Mouse (Mus musculus) embryonic fibroblast, embryonic 13.5 days (primary cell): ENCODE measurements around the gene Rnaseh2c. TPM values are rescaled to one million over a fixed set of nuclear protein-coding genes. Genes with fewer than 3 reads are reported as not detected.

Experiments
- H3K27ac ChIP-seq: 2 replicates; pipeline ENCODE4 v1.5.1; 2012; ENCODE audit warnings: low read length, control low read depth, inconsistent platforms; ENCODE audit not compliant: insufficient read depth
- H3K4me1 ChIP-seq: 2 replicates; pipeline ENCODE4 v1.6.1; 2011; ENCODE audit warnings: low read length; ENCODE audit not compliant: control insufficient read depth, insufficient read depth
- H3K4me3 ChIP-seq: 2 replicates; pipeline ENCODE4 v1.5.1; 2011; ENCODE audit warnings: mild to moderate bottlenecking, control low read depth, low read length; ENCODE audit not compliant: insufficient read depth
- CTCF ChIP-seq: IDR thresholded peaks from 2 replicates; pipeline ENCODE4 v1.5.1; 2011; ENCODE audit warnings: mild to moderate bottlenecking, control low read depth, low read length, moderate library complexity, borderline replicate concordance; ENCODE audit not compliant: insufficient read depth
- POLR2A ChIP-seq: IDR thresholded peaks from 2 replicates; pipeline ENCODE4 v1.6.1; 2011; ENCODE audit warnings: low read depth, mild to moderate bottlenecking, control low read depth, low read length, moderate library complexity
- polyA plus RNA-seq: library from polyadenylated mRNA; stranded (reverse); fragments of >200 nt; gene quantifications from 2 replicates; pipeline ENCODE4 v1.2.4, GENCODE M21; 2011; ENCODE audit warnings: low read depth; ENCODE audit not compliant: missing spikeins, insufficient read length

Gene Rnaseh2c
- polyA plus RNA-seq, 1 experiment = 38.5 TPM

DNA sequence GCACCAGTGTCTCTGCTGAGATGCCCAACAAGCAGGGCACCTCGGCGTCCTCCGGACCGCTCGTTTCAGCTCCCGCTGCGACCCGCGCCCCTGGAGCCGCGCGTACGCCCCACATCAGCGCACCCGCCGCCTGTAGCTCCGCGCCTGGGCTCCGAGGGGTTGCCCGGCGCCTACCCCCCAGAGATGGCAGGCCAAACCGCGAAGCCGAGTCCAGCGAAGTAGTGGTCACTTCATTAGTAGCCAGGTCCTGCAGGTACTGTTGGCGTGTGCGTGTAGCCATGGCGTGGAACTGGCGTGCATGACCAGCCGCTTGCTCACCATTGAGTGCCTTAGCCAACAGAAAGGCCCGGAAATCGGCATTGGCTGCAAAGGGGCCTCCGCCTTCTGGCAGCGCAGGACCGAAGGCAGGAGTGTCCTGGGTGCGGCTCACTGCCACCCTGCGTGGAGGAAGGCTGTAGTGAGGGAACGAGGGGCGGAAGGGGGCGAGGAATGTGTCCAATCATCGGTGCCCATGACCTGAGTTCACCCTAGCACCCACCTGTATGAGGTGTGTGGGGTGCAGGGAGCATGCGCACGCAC is 53.1 kb downstream of the Rnaseh2c start:
- no peak overlapping the region for H3K4me3 ChIP-seq
- TF ChIP-seq POLR2A = no peak
- no peak for TF ChIP-seq CTCF
- peaks cover 7% of the 10 kb centered on the region; the same call in 1 of the 2 replicates for H3K4me1 ChIP-seq
- H3K27ac ChIP-seq = no peak overlapping the region

Other genes with a start within 250 kb of the Rnaseh2c start
- gene Eif1ad, start 235.1 kb upstream of the Rnaseh2c start, polyA plus RNA-seq = 19.5 and 26.6 TPM in 2 replicates
- 149 and 154 TPM in 2 replicates for gene Banf1, start 234.7 kb upstream of the Rnaseh2c start, polyA plus RNA-seq
- gene Sart1, start 213.2 kb upstream of the Rnaseh2c start, polyA plus RNA-seq = 34.7 and 35.3 TPM in 2 replicates
- gene Tsga10ip, start 199.3 kb upstream of the Rnaseh2c start, polyA plus RNA-seq = not detected in 2 replicates
- 152 and 169 TPM in 2 replicates for gene Drap1, start 176.9 kb upstream of the Rnaseh2c start, polyA plus RNA-seq
- 47.2 and 48.3 TPM in 2 replicates for gene AI837181, start 176.7 kb upstream of the Rnaseh2c start, polyA plus RNA-seq
- gene Fosl1, start 154.3 kb upstream of the Rnaseh2c start, polyA plus RNA-seq = 13.4 and 35.0 TPM in 2 replicates
- gene Ccdc85b, start 144.0 kb upstream of the Rnaseh2c start, polyA plus RNA-seq = 3.0 and 5.2 TPM in 2 replicates
- gene Fibp, start 141.3 kb upstream of the Rnaseh2c start, polyA plus RNA-seq = 53.1 and 66.3 TPM in 2 replicates
- 0.76 and 1.0 TPM in 2 replicates for gene Ctsw, start 133.4 kb upstream of the Rnaseh2c start, polyA plus RNA-seq
- gene Efemp2, start 127.9 kb upstream of the Rnaseh2c start, polyA plus RNA-seq = 368 and 420 TPM in 2 replicates
- 21.8 and 27.1 TPM in 2 replicates for gene Mus81, start 113.5 kb upstream of the Rnaseh2c start, polyA plus RNA-seq
- gene Cfl1, start 111.4 kb upstream of the Rnaseh2c start, polyA plus RNA-seq = 1,890 and 1,995 TPM in 2 replicates
- 0.97 and 1.4 TPM in 2 replicates for gene 1700020D05Rik, start 98.1 kb upstream of the Rnaseh2c start, polyA plus RNA-seq
- 8.7 and 18.4 TPM in 2 replicates for gene Snx32, start 91.3 kb upstream of the Rnaseh2c start, polyA plus RNA-seq
- not detected in 2 replicates for gene Ovol1, start 41.2 kb upstream of the Rnaseh2c start, polyA plus RNA-seq
- 3.1 and 3.2 TPM in 2 replicates for gene Ap5b1, start 33.8 kb upstream of the Rnaseh2c start, polyA plus RNA-seq
- 41.4 and 46.4 TPM in 2 replicates for gene Kat5, start 8.4 kb downstream of the Rnaseh2c start, polyA plus RNA-seq
- gene Rela, start 35.6 kb downstream of the Rnaseh2c start, polyA plus RNA-seq = 53.6 and 62.3 TPM in 2 replicates
- gene Sipa1, start 61.8 kb downstream of the Rnaseh2c start, polyA plus RNA-seq = 16.7 and 19.1 TPM in 2 replicates
- gene Map3k11, start 86.9 kb downstream of the Rnaseh2c start, polyA plus RNA-seq = 9.3 and 14.2 TPM in 2 replicates
- gene Pcnx3, start 87.0 kb downstream of the Rnaseh2c start, polyA plus RNA-seq = 43.0 and 48.4 TPM in 2 replicates
- gene Kcnk7, start 102.5 kb downstream of the Rnaseh2c start, polyA plus RNA-seq = not detected in 2 replicates
- 62.8 and 86.1 TPM in 2 replicates for gene Ehbp1l1, start 124.4 kb downstream of the Rnaseh2c start, polyA plus RNA-seq
- gene Fam89b, start 127.8 kb downstream of the Rnaseh2c start, polyA plus RNA-seq = 51.3 and 54.8 TPM in 2 replicates
- 119 and 136 TPM in 2 replicates for gene Ltbp3, start 139.0 kb downstream of the Rnaseh2c start, polyA plus RNA-seq
- gene Scyl1, start 169.5 kb downstream of the Rnaseh2c start, polyA plus RNA-seq = 78.4 and 83.1 TPM in 2 replicates